Mouse (Mus musculus): ENCODE results near the gene Acot12.

DNA sequence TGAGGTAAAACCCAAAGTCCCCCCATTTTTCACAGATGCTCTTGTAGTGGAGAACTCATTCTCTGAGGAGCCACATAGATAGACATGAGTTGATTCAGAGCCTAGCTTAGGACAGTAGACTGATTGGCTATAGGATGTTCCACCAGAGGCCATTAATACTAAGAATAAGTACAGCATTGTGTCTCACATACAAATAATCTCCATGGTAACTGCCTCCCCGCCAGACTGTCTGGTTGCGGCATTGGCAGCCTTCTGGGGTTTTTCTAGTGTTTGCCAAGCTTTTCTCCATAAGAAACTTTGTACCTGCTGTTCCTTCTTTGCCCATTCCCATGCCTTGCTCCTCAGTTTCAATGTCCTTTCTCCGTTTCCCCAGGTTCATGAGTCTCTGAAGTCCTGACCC lies 1.9 kb downstream of the Acot12 start:
- no peak for TF ChIP-seq CTCF (IDR thresholded peaks at IDR 0.05; ENCODE audit: low read depth)
- TF ChIP-seq EP300 (optimal IDR thresholded peaks at IDR 0.05) = no peak
